Mouse (Mus musculus) midbrain, embryonic 13.5 days (tissue): Measurements from ENCODE around the gene Scaf8. TPM values are rescaled to one million over a fixed set of nuclear protein-coding genes. Genes with fewer than 3 reads are reported as not detected.
"Not testable (repeated sequence)": the region's sequence is repeated elsewhere in the genome, so short reads cannot be mapped to it uniquely, and the experiment has no call there.

Source experiments
- ATAC-seq: fragments of 200-750 bp; cut with Nextera tagmentation; 2 replicates; pipeline ENCODE4 v1.8.0; 2017; ENCODE audit warnings: mild to moderate bottlenecking, moderate TSS enrichment, moderate library complexity
- H3K27ac ChIP-seq: fragments of 300-500 bp; sonication (generic); 2 replicates; pipeline ENCODE4 v1.5.1; 2015; ENCODE audit warnings: inconsistent platforms, mild to moderate bottlenecking, moderate library complexity
- H3K27me3 ChIP-seq: fragments of 300-500 bp; sonication (generic); 2 replicates; pipeline ENCODE4 v1.6.1; 2015; ENCODE audit warnings: mild to moderate bottlenecking, inconsistent platforms
- H3K36me3 ChIP-seq: fragments of 300-500 bp; sonication (generic); 2 replicates; pipeline ENCODE4 v1.6.1; 2015; ENCODE audit warnings: mild to moderate bottlenecking, inconsistent platforms
- H3K4me1 ChIP-seq: fragments of 300-500 bp; sonication (generic); replicated peaks from 2 replicates; pipeline ENCODE4 v1.6.1; 2015; ENCODE audit warnings: inconsistent platforms
- H3K4me2 ChIP-seq: fragments of 300-500 bp; sonication (generic); replicated peaks from 2 replicates; pipeline ENCODE4 v1.6.1; 2015; ENCODE audit warnings: moderate library complexity, mild to moderate bottlenecking, inconsistent platforms
- H3K4me3 ChIP-seq: fragments of 300-500 bp; sonication (generic); replicated peaks from 2 replicates; pipeline ENCODE4 v1.5.1; 2015; ENCODE audit warnings: mild to moderate bottlenecking, inconsistent platforms
- H3K9ac ChIP-seq: fragments of 300-500 bp; sonication (generic); replicated peaks from 2 replicates; pipeline ENCODE4 v1.6.1; 2015; ENCODE audit warnings: mild to moderate bottlenecking, inconsistent platforms
- H3K9me3 ChIP-seq: fragments of 300-500 bp; sonication (generic); 2 replicates; pipeline ENCODE4 v1.6.1; 2016; ENCODE audit warnings: mild to moderate bottlenecking, inconsistent platforms
- WGBS: fragments of 180-500 bp; shearing (Covaris S2); methylation state at CpG from one replicate; pipeline ENCODE4 v1.1.7; 2015; 5-methylcytosine and 5-hydroxymethylcytosine counted together
- polyA plus RNA-seq: library from polyadenylated mRNA; unstranded; fragments of >200 nt; fragmentation: Nextera tagmentation; extraction: Ambion mirVana; gene quantifications from 2 replicates; pipeline ENCODE4 v1.2.1, GENCODE M21; 2015

The Scaf8 gene
- polyA plus RNA-seq, 1 experiment from 2014 or later: 17.0 TPM

DNA sequence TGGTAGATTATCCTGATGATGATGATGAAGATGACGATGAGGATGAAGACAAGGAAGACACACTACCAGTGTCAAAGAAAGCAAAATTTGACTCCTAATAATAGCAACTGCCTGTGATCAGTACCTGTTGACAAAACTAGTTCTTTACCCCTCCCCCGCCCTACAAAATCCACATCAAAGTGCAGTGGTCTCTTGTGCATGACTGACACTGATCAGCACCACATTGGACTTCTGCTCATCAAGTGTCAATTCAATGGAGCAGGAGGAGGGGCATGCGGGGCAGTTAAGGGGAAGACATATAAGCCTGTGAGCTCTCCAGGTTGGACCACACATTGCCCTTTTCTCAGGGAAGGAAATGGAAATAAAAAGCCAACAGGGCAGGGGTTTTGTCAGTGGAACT is 29.6 kb upstream of the Scaf8 start:
- Histone ChIP-seq H3K27me3 (no peaks in the 10 kb centered on the region), H3K36me3 (no peaks in the 10 kb centered on the region), H3K4me3 (peak overlapping the region; percentile 47), H3K27ac (peak overlapping the region; percentile 93; the same call in 1 of the 2 replicates), H3K9me3 (peaks cover 3% of the 10 kb centered on the region), H3K4me2 (peak overlapping the region; percentile 61), H3K4me1 (peaks cover 6% of the 10 kb centered on the region; the same call in 1 of the 2 replicates), H3K9ac (peak overlapping the region; percentile 56; the same call in 1 of the 2 replicates)
- WGBS: 64% methylated on average over 3 of the region's 3 CpGs
- ATAC-seq: no peak

DNA sequence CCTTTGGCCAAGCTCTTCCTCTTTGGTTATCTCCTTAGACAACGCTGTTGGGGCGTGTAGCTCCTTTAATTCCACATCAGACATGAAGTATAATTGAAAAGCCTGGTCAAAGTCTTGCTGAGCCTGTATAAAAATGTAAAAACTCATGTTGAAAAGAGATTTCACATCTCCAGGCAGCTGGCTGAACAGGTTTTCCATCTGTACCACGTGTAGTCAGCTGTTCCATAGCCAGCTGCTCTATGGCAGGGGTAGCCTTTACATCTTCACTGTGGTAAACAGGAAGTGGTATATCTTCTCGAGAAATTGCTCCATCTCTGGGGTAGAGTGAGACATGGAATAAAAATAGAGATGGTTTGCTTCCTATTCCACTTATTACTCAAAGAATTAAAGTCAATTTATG is 22.1 kb upstream of the Scaf8 start:
- no peak for ATAC-seq
- no peaks in the 10 kb centered on the region for H3K36me3 ChIP-seq
- WGBS: 57% methylated on average over 4 of the region's 4 CpGs
- no peaks in the 10 kb centered on the region for H3K9me3 ChIP-seq
- H3K27me3 ChIP-seq: no peaks in the 10 kb centered on the region
- no peak overlapping the region for H3K4me3 ChIP-seq
- no peaks in the 10 kb centered on the region for H3K4me1 ChIP-seq
- H3K4me2 ChIP-seq: no peak overlapping the region
- H3K9ac ChIP-seq: no peak overlapping the region
- H3K27ac ChIP-seq: no peak overlapping the region

GRCm38 (mm10) chr17:3099273-3099672 is 15.5 kb upstream of the Scaf8 start:
- not testable (repeated sequence) for ATAC-seq, H3K4me3 ChIP-seq, H3K9ac ChIP-seq, H3K27me3 ChIP-seq, H3K4me2 ChIP-seq, H3K27ac ChIP-seq, H3K4me1 ChIP-seq, H3K36me3 ChIP-seq, H3K9me3 ChIP-seq
- WGBS: 90% methylated on average over 1 of the region's 1 CpGs

- peaks cover 9% of the 10 kb centered on the region for H3K36me3 ChIP-seq
- 3% methylated on average over 14 of the region's 14 CpGs for WGBS
- no peaks in the 10 kb centered on the region for H3K27me3 ChIP-seq
- peak; percentile 86 for ATAC-seq
- H3K4me3 ChIP-seq: peak overlapping the region; percentile 18; the same call in 1 of the 2 replicates
- no peaks in the 10 kb centered on the region for H3K9me3 ChIP-seq
- peak overlapping the region; percentile 50 for H3K4me2 ChIP-seq
- peaks cover 7% of the 10 kb centered on the region for H3K4me1 ChIP-seq
- peak overlapping the region; percentile 54 for H3K9ac ChIP-seq
- H3K27ac ChIP-seq: no peak overlapping the region
These were observed 12.2 kb upstream of the Scaf8 start for GRCm38 (mm10) chr17:3102336-3103165.

GRCm38 (mm10) chr17:3104154-3104931 is 10.4 kb upstream of the Scaf8 start:
- WGBS: 91% methylated on average over 6 of the region's 6 CpGs
- H3K4me2 ChIP-seq: no peak overlapping the region
- H3K9ac ChIP-seq: no peak overlapping the region
- no peaks in the 10 kb centered on the region for H3K27me3 ChIP-seq
- peaks cover 9% of the 10 kb centered on the region for H3K36me3 ChIP-seq
- no peak for ATAC-seq
- no peak overlapping the region for H3K4me3 ChIP-seq
- H3K4me1 ChIP-seq: peaks cover 7% of the 10 kb centered on the region
- H3K9me3 ChIP-seq: no peaks in the 10 kb centered on the region
- no peak overlapping the region for H3K27ac ChIP-seq

- no peaks in the 10 kb centered on the region for H3K9me3 ChIP-seq
- peaks cover 7% of the 10 kb centered on the region for H3K4me1 ChIP-seq
- H3K27me3 ChIP-seq: no peaks in the 10 kb centered on the region
- no peak for ATAC-seq
- peaks cover 9% of the 10 kb centered on the region for H3K36me3 ChIP-seq
- no peak overlapping the region for H3K4me2 ChIP-seq
- no peak overlapping the region for H3K27ac ChIP-seq
- WGBS: 100% methylated on average over 1 of the region's 1 CpGs
- H3K9ac ChIP-seq: no peak overlapping the region
- H3K4me3 ChIP-seq: no peak overlapping the region
These were observed 9.8 kb upstream of the Scaf8 start for GRCm38 (mm10) chr17:3105022-3105421.

GRCm38 (mm10) chr17:3113737-3114357 is 925 bp upstream of the Scaf8 start:
- H3K4me1 ChIP-seq: peaks cover 36% of the 10 kb centered on the region
- peak overlapping the region; percentile 99 for H3K27ac ChIP-seq
- 2% methylated on average over 16 of the region's 16 CpGs for WGBS
- ATAC-seq: no peak; the same call in 1 of the 2 replicates
- peak overlapping the region; percentile 96 for H3K4me3 ChIP-seq
- H3K9ac ChIP-seq: peak overlapping the region; percentile 94
- H3K9me3 ChIP-seq: no peaks in the 10 kb centered on the region
- peak overlapping the region; percentile 78 for H3K4me2 ChIP-seq
- no peaks in the 10 kb centered on the region for H3K27me3 ChIP-seq
- H3K36me3 ChIP-seq: no peaks in the 10 kb centered on the region

- no peaks in the 10 kb centered on the region for H3K36me3 ChIP-seq
- H3K27me3 ChIP-seq: no peaks in the 10 kb centered on the region
- ATAC-seq: peak; percentile 76
- peaks cover 38% of the 10 kb centered on the region for H3K4me1 ChIP-seq
- peak overlapping the region; percentile 96 for H3K4me3 ChIP-seq
- H3K9ac ChIP-seq: peak overlapping the region; percentile 94
- H3K9me3 ChIP-seq: no peaks in the 10 kb centered on the region
- H3K27ac ChIP-seq: peak overlapping the region; percentile 99
- 0% methylated on average over 31 of the region's 31 CpGs for WGBS
- peak overlapping the region; percentile 78 for H3K4me2 ChIP-seq
These were observed 433 bp upstream of the Scaf8 start for GRCm38 (mm10) chr17:3114358-3114719.

- H3K27ac ChIP-seq: peak overlapping the region; percentile 99
- peak overlapping the region; percentile 78 for H3K4me2 ChIP-seq
- peak; percentile 70 for ATAC-seq
- no peaks in the 10 kb centered on the region for H3K9me3 ChIP-seq
- no peaks in the 10 kb centered on the region for H3K27me3 ChIP-seq
- H3K9ac ChIP-seq: peak overlapping the region; percentile 94
- WGBS: under 1% methylated on average over 42 of the region's 47 CpGs
- peaks cover 40% of the 10 kb centered on the region for H3K4me1 ChIP-seq
- no peaks in the 10 kb centered on the region for H3K36me3 ChIP-seq
- H3K4me3 ChIP-seq: peak overlapping the region; percentile 96
These were observed 705 bp downstream of the Scaf8 start for GRCm38 (mm10) chr17:3115380-3115974.

- not testable (repeated sequence) for H3K27ac ChIP-seq, H3K27me3 ChIP-seq, H3K4me3 ChIP-seq, H3K36me3 ChIP-seq, H3K4me2 ChIP-seq, H3K9ac ChIP-seq, ATAC-seq, H3K9me3 ChIP-seq
- 81% methylated on average over 8 of the region's 8 CpGs for WGBS
- H3K4me1 ChIP-seq: peaks cover 31% of the 10 kb centered on the region
These were observed 6.2 kb downstream of the Scaf8 start for GRCm38 (mm10) chr17:3120949-3121348.

DNA sequence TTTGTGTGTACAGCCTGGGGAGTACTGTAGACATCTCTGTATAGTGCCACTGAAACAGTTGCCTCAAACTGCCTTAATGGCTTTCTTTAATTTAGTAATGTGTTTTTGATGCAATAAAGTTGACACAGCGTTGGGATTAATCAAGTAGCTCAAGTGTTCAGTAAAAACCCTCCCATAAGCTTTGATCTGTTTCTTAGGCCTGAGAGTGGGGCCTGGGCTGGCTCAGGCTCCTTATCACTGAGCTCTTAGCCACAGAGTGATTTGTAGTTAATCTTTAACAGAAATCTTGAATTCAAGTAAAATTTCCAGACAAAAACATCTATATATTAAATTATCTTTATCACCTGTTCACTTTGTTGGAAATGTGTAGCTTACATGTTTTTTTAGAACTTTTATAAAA is 8.8 kb downstream of the Scaf8 start:
- H3K27me3 ChIP-seq, ATAC-seq: not testable (repeated sequence)
- WGBS: 76% methylated on average over 1 of the region's 1 CpGs

More for the DNA sequence above, 8.8 kb downstream of the Scaf8 start:
- not testable (repeated sequence) for H3K4me3 ChIP-seq, H3K27ac ChIP-seq, H3K4me2 ChIP-seq, H3K36me3 ChIP-seq, H3K9me3 ChIP-seq, H3K4me1 ChIP-seq, H3K9ac ChIP-seq
